Mouse (Mus musculus) small intestine, adult 2 months (tissue): Measurements from ENCODE around the gene Gm20388. TPM values are rescaled to one million over a fixed set of nuclear protein-coding genes. Genes with fewer than 3 reads are reported as not detected.
"Not testable (repeated sequence)": the region's sequence is repeated elsewhere in the genome, so short reads cannot be mapped to it uniquely, and the experiment has no call there.

Experiments
- H3K27ac ChIP-seq: fragments of 200-500 bp; 2 replicates; pipeline ENCODE4 v1.5.1; 2012; ENCODE audit warnings: low read depth, low read length, control low read depth, inconsistent platforms; ENCODE audit not compliant: insufficient read depth
- H3K27me3 ChIP-seq: fragments of 200-500 bp; 2 replicates; pipeline ENCODE4 v1.6.1; 2012; ENCODE audit warnings: mild to moderate bottlenecking, moderate library complexity, low read length, inconsistent platforms; ENCODE audit not compliant: control insufficient read depth, insufficient read depth
- H3K36me3 ChIP-seq: fragments of 200-500 bp; 2 replicates; pipeline ENCODE4 v1.6.1; 2012; ENCODE audit warnings: mild to moderate bottlenecking, low read length, control low read depth, inconsistent platforms; ENCODE audit not compliant: control insufficient read depth, insufficient read depth
- H3K4me1 ChIP-seq: fragments of 200-500 bp; 2 replicates; pipeline ENCODE4 v1.6.1; 2012; ENCODE audit warnings: low read length, inconsistent platforms, mixed read lengths; ENCODE audit not compliant: control insufficient read depth, insufficient read depth, insufficient read length
- H3K4me3 ChIP-seq: fragments of 200-500 bp; 2 replicates; pipeline ENCODE4 v1.5.1; 2012; ENCODE audit warnings: low read depth, mild to moderate bottlenecking, control low read depth, inconsistent platforms, low read length, moderate library complexity
- CTCF ChIP-seq: fragments of 200-500 bp; IDR thresholded peaks from 2 replicates; pipeline ENCODE4 v1.5.1; 2012; ENCODE audit warnings: low read depth, mild to moderate bottlenecking, control low read depth, inconsistent platforms, low read length, moderate library complexity, mixed read lengths; ENCODE audit not compliant: insufficient replicate concordance, insufficient read length; ENCODE audit errors: extremely low read depth
- POLR2A ChIP-seq: fragments of 200-500 bp; IDR thresholded peaks from 2 replicates; pipeline ENCODE4 v1.6.1; 2012; ENCODE audit warnings: low read depth, mild to moderate bottlenecking, control low read depth, inconsistent platforms, low read length, moderate library complexity
- WGBS: fragments of 180-500 bp; shearing (Covaris S2); methylation state at CpG from one replicate; pipeline ENCODE4 v1.1.7; 2018; 5-methylcytosine and 5-hydroxymethylcytosine counted together
- polyA plus RNA-seq: library from polyadenylated mRNA; depleted of rRNA; stranded (reverse); fragments of >200 nt; gene quantifications from 2 replicates; pipeline ENCODE4 v1.2.3, GENCODE M21; 2012

Gm20388 gene
- polyA plus RNA-seq, 1 experiment, result 37.3 TPM

DNA sequence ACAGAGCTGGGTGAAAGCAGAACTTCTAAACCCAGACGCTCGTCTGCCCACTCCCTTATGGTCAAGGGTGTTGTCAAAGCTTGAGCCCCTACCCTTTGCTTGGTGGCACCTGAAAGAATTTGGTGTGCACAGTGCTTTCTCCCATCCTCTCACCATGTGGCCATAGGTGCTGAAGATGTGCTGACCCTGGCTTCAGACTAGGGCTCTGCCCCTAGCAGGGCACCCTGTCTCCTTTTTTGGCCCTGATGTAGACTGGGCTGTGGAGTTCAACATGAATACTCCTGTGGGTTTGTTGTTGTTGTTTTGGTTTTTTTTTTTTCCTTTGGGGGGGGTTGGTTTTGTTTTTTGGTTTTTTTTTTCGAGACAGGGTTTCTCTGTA is 3512.1 kb downstream of the Gm20388 start:
- TF ChIP-seq CTCF, result no peak
- no peak for TF ChIP-seq POLR2A
- WGBS, result 20% methylated on average over 3 of the region's 3 CpGs

DNA sequence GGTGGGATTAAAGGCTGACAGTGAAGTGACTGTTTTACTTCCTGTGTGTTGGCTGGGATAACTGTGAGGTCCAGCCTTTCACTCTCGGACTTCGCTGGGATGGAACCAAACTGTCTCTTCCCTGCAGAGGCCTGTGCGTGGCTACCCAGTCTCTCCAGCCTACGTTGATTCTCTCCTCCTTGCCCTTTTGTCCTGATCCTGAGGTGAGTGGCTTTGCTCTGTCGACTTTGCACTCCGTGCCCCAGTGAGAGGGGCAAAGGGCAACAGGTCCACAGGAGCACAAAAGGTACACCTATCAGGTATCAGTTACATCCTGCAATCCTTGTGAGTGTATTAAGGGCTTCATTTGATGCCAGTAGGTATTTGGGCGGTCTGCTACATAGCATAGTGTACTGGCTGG is 3512.8 kb downstream of the Gm20388 start, which contains the start of gene Def8:
TSS of gene Def8 (plus strand) at position 87 of the 400 bp plus-strand sequence.
- Histone ChIP-seq H3K4me1 (peaks cover 8% of the 10 kb centered on the region; the same call in 1 of the 2 replicates), H3K27ac (no peak within 1 kb of the TSS), H3K36me3 (no peaks in the 10 kb centered on the region), H3K4me3 (no peak within 1 kb of the TSS), H3K27me3 (no peaks in the 10 kb centered on the region)
- no peak for TF ChIP-seq CTCF
- TF ChIP-seq POLR2A, result no peak
- WGBS, result 61% methylated on average over 7 of the region's 7 CpGs

More for the DNA sequence above, 3512.1 kb downstream of the Gm20388 start:
- Histone ChIP-seq H3K27me3 (no peaks in the 10 kb centered on the region), H3K4me1 (peaks cover 8% of the 10 kb centered on the region; the same call in 1 of the 2 replicates), H3K36me3 (no peaks in the 10 kb centered on the region), H3K4me3 (no peak overlapping the region), H3K27ac (no peak overlapping the region)

DNA sequence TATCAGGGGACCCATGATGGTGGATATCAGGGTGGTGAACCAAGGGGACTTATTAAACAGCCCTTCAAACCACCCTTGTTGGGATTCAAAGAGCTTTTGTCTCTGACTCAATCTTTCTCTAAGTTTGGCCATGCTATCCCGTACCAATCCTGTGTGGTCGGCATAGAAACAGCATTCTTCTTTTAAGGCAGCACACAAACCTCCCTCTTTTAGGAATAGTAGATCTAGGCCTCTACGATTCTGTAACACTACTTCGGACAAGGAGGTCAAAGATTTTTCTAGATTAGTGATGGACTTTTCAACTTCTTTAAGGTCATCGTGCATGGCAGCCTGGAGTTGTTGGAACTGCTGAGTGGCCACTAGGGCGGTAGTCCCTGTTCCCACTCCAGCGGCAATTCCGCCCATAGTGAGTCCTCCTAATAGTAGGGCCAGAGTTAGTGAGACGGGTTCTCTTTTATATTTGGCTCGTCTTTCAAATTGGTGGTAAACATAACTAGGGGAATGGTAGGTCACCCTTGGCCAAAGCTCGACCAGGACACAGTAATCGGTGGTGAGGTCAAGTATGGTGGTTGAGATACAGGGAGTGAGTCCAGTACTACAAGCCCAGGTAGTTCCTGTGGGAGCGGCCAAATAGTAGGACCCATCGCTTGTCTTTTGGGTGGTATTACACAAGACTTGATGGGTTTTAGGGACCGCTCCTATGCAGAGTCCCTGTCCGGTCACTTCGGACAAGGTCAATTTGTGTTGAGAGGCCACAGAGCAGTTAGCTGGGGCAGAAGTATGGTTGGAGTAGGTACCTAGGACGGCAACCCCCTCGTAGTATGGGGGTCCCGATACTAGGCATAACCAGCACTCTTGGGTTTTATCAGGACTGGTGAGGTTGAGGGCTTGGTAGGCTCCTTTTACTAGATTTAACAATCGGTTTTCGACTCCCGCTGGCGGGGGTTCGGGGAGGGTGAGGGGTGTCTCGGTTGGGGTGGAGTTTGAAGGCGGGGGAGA is 3516.2 kb downstream of the Gm20388 start:
- H3K4me1 ChIP-seq, result peaks cover 8% of the 10 kb centered on the region; the same call in 1 of the 2 replicates
- 97% methylated on average over 27 of the region's 27 CpGs for WGBS
- no peaks in the 10 kb centered on the region for H3K27me3 ChIP-seq
- no peak for TF ChIP-seq POLR2A
- no peak for TF ChIP-seq CTCF
- H3K27ac ChIP-seq, result no peak overlapping the region
- no peaks in the 10 kb centered on the region for H3K36me3 ChIP-seq
- no peak overlapping the region for H3K4me3 ChIP-seq

DNA sequence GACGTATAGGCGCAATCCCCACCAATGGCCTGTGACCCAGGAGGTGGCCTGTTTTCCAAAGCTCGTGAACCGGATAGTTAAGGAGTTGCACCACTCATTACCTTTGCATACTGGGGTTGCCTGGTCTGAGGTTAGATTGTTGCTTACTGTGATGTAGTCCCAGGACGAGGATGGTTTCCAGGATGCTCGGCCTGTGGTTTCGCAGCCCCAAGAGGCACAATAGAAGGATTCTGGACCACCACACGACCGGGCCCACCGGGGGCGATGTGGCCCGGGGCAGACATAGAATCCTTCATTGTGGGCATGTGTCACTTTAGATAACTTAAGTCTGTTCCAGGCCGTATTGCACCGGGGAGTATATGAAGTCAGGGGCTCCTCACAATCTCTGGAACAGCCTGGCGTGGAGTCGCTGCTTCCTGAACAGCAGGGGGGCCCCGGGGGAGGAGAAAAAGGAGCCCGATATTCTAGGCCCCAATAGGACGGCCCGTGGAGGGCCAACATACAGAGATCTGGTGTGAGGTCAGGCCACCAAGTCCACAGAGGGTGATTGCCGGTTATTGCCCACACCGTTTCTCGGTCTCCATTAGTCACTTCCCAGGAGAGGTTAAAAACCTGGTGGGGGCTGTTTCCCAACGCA is 3517.1 kb downstream of the Gm20388 start:
- Histone ChIP-seq H3K27me3 (no peaks in the 10 kb centered on the region), H3K4me1 (peaks cover 5% of the 10 kb centered on the region; the same call in 1 of the 2 replicates), H3K4me3 (no peak overlapping the region), H3K27ac (no peak overlapping the region), H3K36me3 (no peaks in the 10 kb centered on the region)
- 97% methylated on average over 24 of the region's 24 CpGs for WGBS
- TF ChIP-seq CTCF (no peak), POLR2A (no peak)

DNA sequence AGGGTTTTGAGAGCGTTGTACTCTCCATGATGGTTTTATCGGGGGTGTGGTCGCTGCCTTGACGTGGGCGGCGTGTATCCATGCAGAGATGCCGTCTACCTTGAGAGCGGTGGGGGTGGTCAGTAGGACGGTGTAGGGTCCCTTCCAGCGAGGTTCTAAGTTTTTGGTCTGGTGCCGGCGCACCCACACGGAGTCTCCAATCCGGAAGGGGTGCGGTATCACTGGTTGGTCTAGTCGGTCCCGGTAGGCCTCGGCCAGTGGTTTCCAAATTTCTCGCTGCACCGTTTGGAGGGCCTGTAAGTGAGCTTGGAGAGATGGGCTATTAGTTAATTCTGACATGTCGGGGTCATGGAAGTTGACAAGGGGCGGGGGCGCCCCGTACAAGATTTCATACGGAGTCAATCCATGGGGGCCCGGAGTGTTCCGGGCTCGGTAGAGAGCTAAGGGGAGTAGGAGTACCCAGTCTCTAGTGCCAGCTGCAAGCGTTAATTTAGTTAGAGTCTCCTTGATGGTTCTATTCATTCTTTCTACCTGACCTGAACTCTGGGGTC is 3517.8 kb downstream of the Gm20388 start:
- Histone ChIP-seq H3K27me3 (no peaks in the 10 kb centered on the region), H3K36me3 (no peaks in the 10 kb centered on the region), H3K27ac (no peak overlapping the region), H3K4me3 (no peak overlapping the region), H3K4me1 (peaks cover 3% of the 10 kb centered on the region; the same call in 1 of the 2 replicates)
- TF ChIP-seq CTCF (no peak), POLR2A (no peak)
- WGBS, result 96% methylated on average over 29 of the region's 29 CpGs

DNA sequence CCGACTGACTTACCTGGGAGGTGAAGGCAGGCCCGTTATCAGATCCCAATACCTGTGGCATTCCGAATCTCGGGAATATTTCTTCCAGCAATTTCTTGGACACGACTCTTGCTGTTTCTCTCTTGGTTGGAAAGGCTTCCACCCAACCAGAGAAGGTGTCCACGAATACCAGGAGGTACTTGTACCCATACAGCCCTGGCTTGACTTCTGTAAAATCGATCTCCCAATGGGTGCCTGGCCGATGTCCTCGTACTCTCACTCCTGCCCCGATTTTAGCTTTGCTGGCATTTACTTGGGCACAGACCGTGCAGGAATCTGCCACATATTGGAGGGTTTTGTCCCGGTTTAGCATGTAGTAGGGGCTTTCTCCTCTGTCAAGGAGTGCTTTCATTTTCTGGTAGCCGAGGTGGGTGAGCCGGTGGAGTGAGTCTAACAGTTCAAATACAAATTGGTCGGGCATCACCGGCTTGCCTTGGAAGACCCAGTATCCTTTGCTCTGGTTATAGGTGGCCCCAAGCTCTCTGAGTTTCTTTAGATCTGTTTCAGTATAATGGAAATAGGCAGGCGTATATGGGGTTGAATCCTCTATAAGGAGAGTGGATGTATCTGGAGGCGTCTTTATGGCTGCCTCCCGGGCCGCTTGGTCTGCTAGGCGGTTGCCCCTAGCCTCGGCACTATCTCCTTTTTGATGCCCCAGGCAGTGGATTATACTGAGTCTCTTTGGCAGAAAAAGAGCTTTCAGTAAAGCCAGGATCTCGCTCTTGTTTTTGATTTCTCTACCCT is 3518.5 kb downstream of the Gm20388 start:
- no peaks in the 10 kb centered on the region for H3K4me1 ChIP-seq
- no peak overlapping the region for H3K4me3 ChIP-seq
- WGBS, result 96% methylated on average over 23 of the region's 23 CpGs
- no peak overlapping the region for H3K27ac ChIP-seq
- H3K36me3 ChIP-seq, result no peaks in the 10 kb centered on the region
- TF ChIP-seq POLR2A (no peak), CTCF (no peak)
- H3K27me3 ChIP-seq, result no peaks in the 10 kb centered on the region

DNA sequence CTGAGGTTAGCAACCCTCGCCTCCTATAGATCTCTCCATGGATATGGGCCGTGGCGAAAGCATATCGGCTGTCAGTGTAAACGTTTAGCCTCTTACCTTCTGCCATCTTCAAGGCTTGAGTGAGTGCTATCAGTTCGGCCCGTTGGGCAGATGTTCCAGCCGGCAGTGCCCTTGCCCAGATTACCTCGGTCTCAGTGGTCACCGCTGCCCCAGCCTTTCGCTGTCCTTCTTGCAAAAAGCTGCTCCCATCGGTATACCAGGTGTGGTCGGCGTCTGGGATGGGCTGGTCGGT is 3519.0 kb downstream of the Gm20388 start:
- H3K27me3 ChIP-seq, H3K36me3 ChIP-seq, H3K27ac ChIP-seq, H3K4me3 ChIP-seq, H3K4me1 ChIP-seq: not testable (repeated sequence)
- WGBS, result 97% methylated on average over 15 of the region's 15 CpGs

DNA sequence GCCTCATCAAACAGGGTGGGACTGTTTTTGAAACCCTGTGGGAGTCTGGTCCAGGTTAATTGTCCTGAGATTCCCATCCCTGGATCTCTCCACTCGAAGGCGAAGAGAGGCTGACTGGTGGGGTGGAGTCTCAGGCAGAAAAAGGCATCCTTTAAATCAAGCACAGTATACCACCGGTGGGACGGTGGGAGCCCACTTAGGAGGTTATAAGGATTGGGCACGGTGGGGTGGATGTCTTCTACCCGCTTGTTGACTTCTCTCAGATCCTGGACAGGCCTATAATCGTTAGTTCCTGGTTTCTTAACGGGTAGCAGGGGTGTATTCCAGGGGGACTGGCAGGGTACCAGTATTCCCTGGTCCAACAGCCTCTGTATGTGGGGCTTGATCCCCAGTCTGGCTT is 3520.3 kb downstream of the Gm20388 start:
- not testable (repeated sequence) for H3K27ac ChIP-seq, H3K36me3 ChIP-seq, H3K27me3 ChIP-seq, H3K4me1 ChIP-seq, H3K4me3 ChIP-seq
- WGBS, result 94% methylated on average over 8 of the region's 8 CpGs
